Mouse (Mus musculus) cerebellum, adult 2 months (tissue): ENCODE measurements around the gene Pus3.

Source experiments
- CTCF ChIP-seq: fragments of 200-500 bp; IDR thresholded peaks from 2 replicates; pipeline ENCODE4 v1.5.1; 2011; ENCODE audit warnings: low read depth, mild to moderate bottlenecking, control low read depth, low read length, moderate library complexity, borderline replicate concordance; ENCODE audit not compliant: insufficient read depth
- POLR2A ChIP-seq: fragments of 200-500 bp; IDR thresholded peaks from 2 replicates; pipeline ENCODE4 v1.6.1; 2011; ENCODE audit warnings: low read length, control low read depth, borderline replicate concordance; ENCODE audit not compliant: insufficient read depth

GRCm38 (mm10) chr9:35543099-35543860 lies 15.1 kb upstream of the Pus3 start:
- no peak for TF ChIP-seq POLR2A
- TF ChIP-seq CTCF: no peak
